Mouse (Mus musculus) C2C12 (cell line): ENCODE data around the gene Cdc27. TPM values are rescaled to one million over a fixed set of nuclear protein-coding genes. Genes with fewer than 3 reads are reported as not detected.

Source experiments
- H3K27me3 ChIP-seq: one replicate; pipeline ENCODE4 v1.6.1; 2011; ENCODE audit not compliant: control insufficient read depth, insufficient read depth, insufficient read length
- H3K36me3 ChIP-seq: one replicate; pipeline ENCODE4 v1.6.1; 2011; ENCODE audit not compliant: control insufficient read depth, insufficient read depth
- H3K4me3 ChIP-seq: one replicate; pipeline ENCODE4 v1.5.1; 2011; ENCODE audit warnings: mild to moderate bottlenecking, control low read depth; ENCODE audit not compliant: poor library complexity, insufficient read depth, severe bottlenecking
- H3K79me2 ChIP-seq: one replicate; pipeline ENCODE4 v1.6.1; 2011; ENCODE audit not compliant: control insufficient read depth, insufficient read depth
- H3K79me3 ChIP-seq: one replicate; pipeline ENCODE4 v1.6.1; 2011; ENCODE audit warnings: low read depth, control low read depth
- H3ac ChIP-seq: one replicate; pipeline ENCODE3; 2011; ENCODE audit warnings: low read depth; ENCODE audit not compliant: control insufficient read depth, insufficient read length
- CEBPB ChIP-seq: IDR thresholded peaks from one replicate; pipeline ENCODE4 v1.6.1; 2011; ENCODE audit warnings: low read depth, mild to moderate bottlenecking, control low read depth, moderate library complexity
- CTCF ChIP-seq: IDR thresholded peaks from one replicate; pipeline ENCODE4 v1.5.1; 2011; ENCODE audit not compliant: control insufficient read depth, insufficient read depth, insufficient read length
- FOSL1 ChIP-seq: IDR thresholded peaks from one replicate; pipeline ENCODE4 v1.8.0; 2011; ENCODE audit warnings: mild to moderate bottlenecking, low read length; ENCODE audit not compliant: poor library complexity, insufficient read depth, severe bottlenecking
- MAX ChIP-seq: IDR thresholded peaks from one replicate; pipeline ENCODE4 v1.6.1; 2011; ENCODE audit warnings: mild to moderate bottlenecking, control low read depth
- MYOD1 ChIP-seq: IDR thresholded peaks from one replicate; pipeline ENCODE4 v1.6.1; 2011; ENCODE audit warnings: low read depth; ENCODE audit not compliant: control insufficient read depth, insufficient read length
- MYOG ChIP-seq: IDR thresholded peaks from one replicate; pipeline ENCODE4 v1.6.1; 2011; ENCODE audit not compliant: control insufficient read depth, insufficient read length; ENCODE audit errors: extremely low read depth
- USF1 ChIP-seq: IDR thresholded peaks from one replicate; pipeline ENCODE4 v1.6.1; 2011; ENCODE audit warnings: low read depth, mild to moderate bottlenecking, control low read depth, moderate library complexity
- polyA plus RNA-seq: library from polyadenylated mRNA; unstranded; fragments of >200 nt; fragmentation: generic; extraction: Trizol; gene quantifications from one replicate; pipeline ENCODE4 v1.2.1, GENCODE M21; 2012; ENCODE audit warnings: missing spikeins

Cdc27 gene
- polyA plus RNA-seq, 1 experiment = 8.4 TPM

DNA sequence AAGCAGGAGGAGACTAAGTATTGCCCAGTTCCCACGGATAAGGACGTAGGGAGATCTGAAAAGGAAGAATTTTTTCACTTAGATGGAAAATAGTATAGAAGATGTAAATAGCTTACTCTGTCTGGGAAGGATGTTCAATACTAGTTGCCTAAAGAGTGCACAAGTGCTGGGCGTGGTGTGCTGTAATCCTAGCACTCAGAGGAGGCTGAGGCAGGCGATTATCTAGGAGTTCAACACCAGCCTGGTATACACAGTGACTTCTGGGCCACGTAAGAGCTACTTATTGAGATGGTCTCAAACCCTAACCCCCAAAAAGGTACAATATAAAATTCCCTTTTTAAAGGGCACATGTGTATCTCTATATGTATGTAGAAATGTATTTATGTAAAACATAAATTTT is 82.7 kb downstream of the Cdc27 start:
- no peak overlapping the region for H3K4me3 ChIP-seq
- no peaks in the 10 kb centered on the region for H3K27me3 ChIP-seq
- H3K36me3 ChIP-seq = peaks cover 19% of the 10 kb centered on the region
- peaks cover 15% of the 10 kb centered on the region for H3K79me3 ChIP-seq
- no peak overlapping the region for H3ac ChIP-seq
- TF ChIP-seq USF1 = no peak
- H3K79me2 ChIP-seq = peaks cover 41% of the 10 kb centered on the region

DNA sequence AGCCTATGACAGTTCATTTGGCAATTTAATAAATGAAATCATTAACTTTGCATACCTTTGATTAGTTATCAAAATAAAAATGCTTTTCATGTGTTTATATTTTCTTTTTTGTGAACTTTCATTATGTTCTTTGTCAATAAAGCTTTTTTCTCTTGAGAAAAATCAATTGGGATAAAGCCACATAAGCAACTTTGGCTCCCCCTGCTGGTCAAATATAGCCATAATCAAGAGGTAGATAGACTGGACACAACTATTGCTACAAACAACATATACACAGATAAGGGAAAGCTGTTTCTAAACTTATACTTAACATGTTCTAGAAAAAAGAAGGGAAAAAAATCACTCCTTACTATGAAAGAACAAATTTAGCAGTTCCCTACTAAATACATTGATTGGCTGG is 88.9 kb downstream of the Cdc27 start:
- Histone ChIP-seq H3K79me2 (peaks cover 74% of the 10 kb centered on the region), H3K36me3 (peaks cover 18% of the 10 kb centered on the region), H3K79me3 (peaks cover 26% of the 10 kb centered on the region), H3ac (no peak overlapping the region), H3K27me3 (no peaks in the 10 kb centered on the region), H3K4me3 (no peak overlapping the region)
- no peak for TF ChIP-seq USF1
- no peak for TF ChIP-seq CTCF
- no peak for TF ChIP-seq MYOD1
- no peak for TF ChIP-seq CEBPB
- TF ChIP-seq MYOG = no peak
- TF ChIP-seq FOSL1 = no peak
- TF ChIP-seq MAX = no peak

DNA sequence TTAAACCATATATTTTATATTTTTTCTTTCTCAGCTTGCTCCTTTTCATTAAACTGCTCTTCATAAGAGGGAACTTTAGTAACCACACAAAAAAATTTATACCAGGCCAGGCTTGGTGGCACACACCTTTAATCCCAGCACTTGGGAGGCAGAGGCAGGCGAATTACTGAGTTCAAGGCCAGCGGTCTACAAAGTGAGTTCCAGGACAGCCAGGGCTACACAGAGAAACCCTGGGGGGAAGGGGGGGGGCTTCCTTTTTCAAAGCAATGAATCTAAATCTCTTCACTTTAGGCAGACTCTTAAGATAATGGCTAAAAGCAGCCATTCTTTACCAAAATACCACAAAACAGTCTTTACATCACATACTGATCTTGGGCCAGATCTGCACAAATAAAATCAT is 90.7 kb downstream of the Cdc27 start:
- Histone ChIP-seq H3K27me3 (no peaks in the 10 kb centered on the region), H3K79me2 (peaks cover 80% of the 10 kb centered on the region), H3K4me3 (no peak overlapping the region), H3ac (no peak overlapping the region), H3K79me3 (peaks cover 25% of the 10 kb centered on the region), H3K36me3 (peaks cover 9% of the 10 kb centered on the region)
- no peak for TF ChIP-seq FOSL1
- TF ChIP-seq CEBPB = no peak
- no peak for TF ChIP-seq CTCF
- TF ChIP-seq MYOD1 = no peak
- no peak for TF ChIP-seq MYOG
- TF ChIP-seq USF1 = no peak
- no peak for TF ChIP-seq MAX

DNA sequence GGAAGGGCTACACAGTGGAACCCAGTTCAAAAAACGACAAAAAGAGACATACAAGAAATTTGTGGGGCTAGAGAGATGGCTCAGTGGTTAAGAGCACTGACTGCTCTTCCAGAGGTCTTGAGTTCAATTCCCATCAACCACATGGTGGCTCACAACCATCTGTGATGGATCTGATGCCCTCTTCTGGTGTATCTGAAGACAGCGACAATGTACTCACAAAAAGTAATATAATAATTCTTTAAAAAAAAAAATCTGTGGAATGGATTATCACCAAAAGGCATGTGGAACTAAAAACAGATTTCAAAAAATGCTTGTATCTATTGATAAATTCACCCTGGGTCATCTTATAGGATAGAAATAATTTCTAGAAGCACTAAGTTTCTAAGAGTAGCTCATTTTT is 91.9 kb downstream of the Cdc27 start:
- Histone ChIP-seq H3K79me2 (peaks cover 82% of the 10 kb centered on the region), H3K79me3 (peaks cover 21% of the 10 kb centered on the region), H3K27me3 (no peaks in the 10 kb centered on the region), H3K36me3 (peaks cover 4% of the 10 kb centered on the region), H3K4me3 (no peak overlapping the region), H3ac (no peak overlapping the region)
- no peak for TF ChIP-seq MYOG
- no peak for TF ChIP-seq MAX
- no peak for TF ChIP-seq MYOD1

Other genes starting within 250 kb of the Cdc27 start
- 14.5 TPM for gene Kansl1, start 81.8 kb downstream of the Cdc27 start, polyA plus RNA-seq
- 4.2 TPM for gene Myl4, start within 50 bp of the Cdc27 start, polyA plus RNA-seq
- 15.0 TPM for gene Itgb3, start 57.4 kb upstream of the Cdc27 start, polyA plus RNA-seq
- gene Gm11639, start 135.1 kb upstream of the Cdc27 start, polyA plus RNA-seq = not detected